Mouse (Mus musculus): ENCODE results near the gene Gm21750.
A peak's percentile ranks its signal among the peaks of the same experiment; 100 is the strongest.
"Not testable (repeated sequence)": the region's sequence is repeated elsewhere in the genome, so short reads cannot be mapped to it uniquely, and the experiment has no call there.

Gm21750 gene

DNA sequence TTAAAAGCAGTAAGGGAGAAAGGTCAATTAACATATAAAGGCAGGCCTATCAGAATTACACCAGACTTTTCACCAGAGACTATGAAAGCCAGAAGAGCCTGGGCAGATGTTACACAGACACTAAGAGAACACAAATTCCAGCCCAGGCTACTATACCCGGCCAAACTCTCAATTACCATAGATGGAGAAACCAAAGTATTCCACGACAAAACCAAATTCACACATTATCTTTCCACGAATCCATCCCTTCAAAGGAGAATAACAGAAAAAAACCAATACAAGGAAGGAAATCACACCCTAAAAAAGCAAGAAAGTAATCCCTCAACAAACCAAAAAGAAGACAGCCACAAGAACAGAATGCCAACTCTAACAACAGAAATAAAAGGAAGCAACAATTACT lies at the start of gene Gm21750:
Gm21750 (plus strand) TSS at position 301 of the 400 bp plus-strand sequence.
- not testable (repeated sequence) for DNase-seq (ENCODE audit: low spot score)

DNA sequence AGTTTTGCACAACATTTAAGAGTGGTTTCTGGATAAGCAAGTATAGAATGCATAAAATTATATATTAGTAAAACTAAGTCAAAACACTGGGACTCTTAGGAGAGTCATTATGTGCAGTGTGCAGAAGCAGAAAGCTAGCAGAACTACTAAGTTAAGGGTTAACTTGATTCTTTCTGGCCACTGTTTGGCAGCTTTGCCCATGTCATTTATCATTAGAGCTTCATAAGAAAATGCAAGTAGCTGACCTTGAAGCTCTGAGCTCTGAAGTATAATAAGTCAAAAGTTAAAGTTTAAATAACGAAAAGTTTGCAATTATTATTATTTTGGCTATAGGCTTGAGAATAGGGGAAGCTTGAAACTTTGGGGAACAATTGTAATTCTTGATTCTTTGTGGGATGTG lies 46.1 kb upstream of the Gm21750 start:
- DNase-seq (ENCODE audit: low spot score): not testable (repeated sequence)

DNA sequence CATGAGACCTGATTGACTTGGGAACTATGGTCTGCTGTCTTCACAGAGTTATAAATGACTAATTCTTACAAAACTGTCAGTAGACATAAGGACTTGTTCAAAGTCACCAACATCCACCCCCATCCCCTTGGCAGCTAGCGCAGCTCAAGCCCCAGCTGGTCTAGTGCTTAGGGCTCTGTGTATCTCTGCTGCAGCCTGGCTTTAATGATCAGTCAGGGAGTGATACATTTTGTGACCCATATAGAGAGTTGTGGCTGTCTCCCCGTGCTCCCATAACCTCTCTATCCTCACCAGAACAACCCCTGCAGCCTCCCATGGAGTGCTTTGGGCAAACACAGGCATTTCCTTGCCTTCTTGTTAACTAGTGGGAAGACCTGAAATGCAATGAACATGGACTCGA lies 40.1 kb upstream of the Gm21750 start:
- peak; percentile 12 for DNase-seq (ENCODE audit: low spot score)

DNA sequence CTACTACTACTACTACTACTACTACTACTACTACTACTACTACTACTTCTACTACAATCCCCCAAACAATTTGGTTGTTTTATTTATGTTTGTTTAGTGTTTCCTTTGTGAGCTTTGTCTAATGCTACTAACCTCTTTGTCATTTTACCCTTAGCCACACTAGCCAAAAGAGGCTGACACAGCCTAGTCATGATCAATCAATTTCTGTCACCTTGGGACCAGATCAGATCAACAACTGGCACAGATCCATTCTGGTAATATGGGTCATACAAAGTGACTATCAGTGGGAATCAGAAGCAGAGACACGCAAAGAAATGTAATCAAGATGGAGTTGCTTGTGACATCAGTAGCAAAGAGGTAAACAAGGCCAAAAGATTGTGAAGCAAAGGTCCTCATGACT lies 38.0 kb upstream of the Gm21750 start:
- DNase-seq (ENCODE audit: low spot score): no peak

DNA sequence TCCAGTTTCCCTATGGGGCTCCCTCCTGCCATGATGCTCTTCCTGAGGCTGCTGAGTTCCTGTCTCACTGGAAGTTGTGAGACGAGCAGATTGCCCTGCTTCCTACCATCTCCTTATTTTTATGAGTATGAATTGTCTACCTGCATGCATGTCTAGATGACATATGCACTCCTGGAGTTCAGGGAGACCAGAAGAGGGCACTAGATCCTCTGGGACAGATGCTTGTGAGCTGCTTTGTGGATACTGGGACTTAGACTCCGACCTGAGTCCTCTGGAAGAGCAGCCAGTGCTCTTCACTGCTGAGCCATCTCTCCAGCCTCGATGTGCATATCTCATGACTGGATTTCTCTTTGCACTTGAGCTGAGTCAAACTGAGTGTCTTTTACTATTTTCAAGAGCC lies 35.6 kb upstream of the Gm21750 start:
- no peak for DNase-seq (ENCODE audit: low spot score)

DNA sequence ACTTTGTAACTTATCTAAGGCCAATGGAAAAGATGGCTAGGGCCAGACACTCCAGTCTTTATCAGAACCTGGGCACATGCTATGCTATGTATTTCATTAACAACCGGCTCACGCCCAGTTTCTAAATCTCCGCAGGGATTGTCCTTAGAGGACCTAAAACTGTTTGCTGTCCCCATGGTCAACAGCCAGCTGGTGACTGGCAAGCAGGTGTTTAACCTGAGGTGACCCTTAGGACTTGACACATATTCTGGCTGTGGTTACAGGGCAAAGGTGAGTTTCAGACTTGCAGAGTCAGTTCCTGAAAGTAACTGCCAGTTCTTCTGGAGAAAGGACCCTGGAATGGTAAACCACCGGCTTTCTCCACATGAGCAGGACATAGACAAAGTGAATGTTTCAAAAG lies 29.5 kb upstream of the Gm21750 start:
- no peak for DNase-seq (ENCODE audit: low spot score)

DNA sequence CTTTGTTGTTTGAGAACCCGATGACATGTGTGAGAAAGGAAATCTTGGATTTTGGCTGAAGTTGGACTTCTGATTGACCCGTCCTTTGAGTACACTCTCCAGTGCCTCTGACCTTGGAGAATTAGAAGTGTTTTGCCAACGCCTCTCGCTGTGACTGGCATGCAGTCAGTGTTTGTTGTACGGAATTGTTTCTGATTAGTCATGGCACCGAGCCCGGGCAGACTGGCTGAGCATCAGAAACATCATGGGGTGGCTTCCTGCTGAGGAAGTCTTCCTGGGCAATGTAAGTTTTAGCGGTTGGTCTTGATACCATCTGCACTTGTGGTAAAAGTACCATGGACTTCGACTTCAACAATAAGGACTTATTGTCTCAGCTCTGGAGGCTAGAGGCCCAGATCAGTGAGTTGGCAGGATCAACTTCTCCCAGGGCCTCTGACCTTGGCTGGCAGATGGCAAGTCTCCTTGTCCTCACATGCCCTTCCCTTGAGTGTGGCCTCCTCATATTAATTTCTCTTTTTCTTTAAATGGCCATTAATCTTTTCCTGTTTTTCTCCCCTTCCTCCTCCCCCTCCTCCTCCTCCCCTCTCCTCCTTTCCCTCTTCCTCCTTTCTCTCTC lies 28.3 kb upstream of the Gm21750 start:
- no peak for DNase-seq (ENCODE audit: low spot score)

DNA sequence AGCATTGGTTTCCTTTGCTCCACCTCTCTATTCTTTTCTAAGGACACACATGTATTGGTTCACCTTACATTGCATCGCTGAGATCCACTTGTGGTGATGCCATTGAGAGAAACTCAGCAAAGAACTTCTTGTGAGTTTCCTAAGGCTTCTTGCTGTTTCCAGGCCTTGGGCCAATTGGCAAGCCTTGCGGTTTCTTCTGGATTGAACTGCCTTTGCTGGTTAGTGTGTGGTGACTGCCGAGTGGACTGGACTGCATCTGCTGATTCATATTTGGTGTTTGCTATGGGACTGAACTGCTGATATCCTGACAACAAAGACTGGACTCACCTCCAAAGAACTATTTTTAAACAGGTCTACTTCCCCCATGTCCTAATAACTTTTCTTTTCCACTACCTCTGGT lies 26.7 kb upstream of the Gm21750 start:
- DNase-seq (ENCODE audit: low spot score): no peak

DNA sequence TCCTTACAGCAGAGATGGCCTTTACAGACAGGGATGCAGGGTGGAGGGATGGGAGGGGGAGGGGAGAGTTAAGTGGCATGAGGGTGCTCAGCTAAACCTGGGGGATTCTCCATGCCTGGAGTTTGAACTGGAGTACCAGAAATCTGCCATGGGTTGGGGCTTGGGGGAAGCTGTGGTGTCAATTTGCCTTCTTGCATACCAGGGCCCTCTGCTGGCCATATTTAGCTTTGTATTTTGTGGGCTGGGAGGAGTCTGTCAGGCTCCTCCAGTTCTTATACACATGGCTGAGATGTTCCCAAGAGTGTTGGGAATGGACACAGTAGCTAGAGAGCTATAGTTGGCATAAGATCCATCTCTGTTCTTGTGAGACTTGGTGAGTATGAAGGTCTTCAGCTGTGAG lies 23.6 kb upstream of the Gm21750 start:
- no peak for DNase-seq (ENCODE audit: low spot score)

DNA sequence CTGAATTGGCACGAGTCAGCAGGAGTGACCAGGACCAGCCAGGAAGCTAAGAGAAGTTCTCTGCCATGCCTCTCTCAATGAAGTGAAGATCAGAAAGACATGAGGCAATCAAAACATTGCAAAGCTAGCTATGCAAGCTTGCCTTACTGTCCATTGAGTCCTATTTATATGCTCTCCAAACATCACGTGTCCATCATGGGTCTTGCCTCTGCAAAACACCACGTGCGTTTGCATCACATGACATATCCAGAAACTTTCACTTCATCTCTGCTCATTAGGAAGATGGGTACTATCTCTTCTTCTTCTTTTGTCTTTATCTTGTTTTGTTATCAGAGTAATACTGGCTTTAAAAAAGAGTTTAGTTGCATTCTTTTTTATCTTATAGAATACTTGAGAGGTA lies 10.8 kb upstream of the Gm21750 start:
- no peak for DNase-seq (ENCODE audit: low spot score)

DNA sequence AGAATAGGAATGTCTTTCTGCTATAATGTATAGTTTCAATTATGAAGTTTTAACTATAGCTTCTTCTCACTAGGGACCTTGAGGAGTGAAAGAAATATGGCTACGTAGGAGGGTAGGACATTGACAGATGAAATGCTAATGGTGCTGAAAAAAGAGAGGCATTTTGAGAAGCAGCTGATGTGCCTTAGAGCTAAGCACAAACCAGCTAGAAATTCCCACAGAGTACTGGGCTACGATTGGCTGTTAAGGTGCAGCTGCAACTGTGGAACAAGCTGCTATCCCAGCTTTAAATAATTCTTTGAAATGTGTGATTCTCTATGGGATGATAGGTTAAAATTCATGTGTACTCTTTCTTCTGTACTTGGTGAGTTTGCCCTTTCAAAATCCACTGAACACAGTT lies 9.1 kb downstream of the Gm21750 start:
- DNase-seq (ENCODE audit: low spot score): peak; percentile 18

DNA sequence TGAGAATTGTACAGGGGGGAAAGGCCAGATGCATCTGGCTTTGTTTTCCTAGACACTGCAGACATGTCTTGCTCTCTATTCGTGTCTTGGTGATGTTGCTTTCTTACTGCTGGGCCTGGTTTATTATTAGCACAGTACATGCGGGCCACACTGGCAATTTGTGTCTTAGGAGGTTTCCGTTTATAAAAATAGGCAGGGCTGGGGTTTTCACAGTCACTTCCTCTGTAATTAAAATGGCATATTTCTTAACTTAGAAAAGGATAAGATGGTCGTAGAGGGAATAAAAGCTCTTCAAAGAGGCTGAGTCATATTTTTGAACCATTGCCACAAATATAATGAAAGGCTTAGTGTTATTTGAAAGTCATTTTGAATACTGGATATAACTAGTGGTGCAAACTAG lies 26.7 kb downstream of the Gm21750 start:
- peak; percentile 26 for DNase-seq (ENCODE audit: low spot score)

DNA sequence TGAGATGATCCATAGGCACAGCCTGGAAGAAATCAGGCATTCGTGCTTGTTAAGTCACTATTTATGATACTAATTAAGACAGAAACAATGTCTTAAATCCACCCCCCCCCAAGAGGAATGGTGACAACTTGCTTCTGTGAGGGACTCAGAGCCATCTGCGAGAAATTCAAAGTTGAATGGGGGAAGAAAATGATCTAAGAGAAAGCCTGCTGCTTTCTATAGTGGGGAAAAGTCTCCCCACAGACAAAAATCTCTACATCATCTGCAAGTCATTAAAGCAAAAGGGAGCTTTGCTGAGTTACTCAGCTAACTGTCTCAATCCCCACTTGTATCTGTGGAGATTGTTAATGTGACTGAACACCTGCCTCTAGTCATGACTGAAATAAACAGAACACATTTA lies 27.4 kb downstream of the Gm21750 start:
- DNase-seq (ENCODE audit: low spot score): no peak

DNA sequence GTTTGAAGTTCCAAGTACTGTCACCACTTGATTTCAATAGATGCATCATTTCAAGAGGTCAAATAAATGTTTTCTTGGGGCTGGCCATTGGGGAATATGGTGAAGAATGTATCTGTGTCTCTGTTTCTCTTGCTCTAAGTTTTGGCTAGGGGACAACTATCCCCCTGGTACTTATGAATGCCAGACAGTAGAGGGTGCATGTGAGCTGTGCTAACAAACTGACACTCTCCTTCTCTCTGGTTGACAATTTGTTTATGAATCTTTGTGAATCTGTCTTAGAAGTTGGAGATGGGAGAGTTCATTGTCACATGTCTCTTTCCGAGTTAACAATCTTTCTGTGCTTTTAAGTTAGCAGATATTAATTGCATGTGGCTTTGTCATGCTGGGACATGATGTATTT lies 39.2 kb downstream of the Gm21750 start:
- no peak for DNase-seq (ENCODE audit: low spot score)

DNA sequence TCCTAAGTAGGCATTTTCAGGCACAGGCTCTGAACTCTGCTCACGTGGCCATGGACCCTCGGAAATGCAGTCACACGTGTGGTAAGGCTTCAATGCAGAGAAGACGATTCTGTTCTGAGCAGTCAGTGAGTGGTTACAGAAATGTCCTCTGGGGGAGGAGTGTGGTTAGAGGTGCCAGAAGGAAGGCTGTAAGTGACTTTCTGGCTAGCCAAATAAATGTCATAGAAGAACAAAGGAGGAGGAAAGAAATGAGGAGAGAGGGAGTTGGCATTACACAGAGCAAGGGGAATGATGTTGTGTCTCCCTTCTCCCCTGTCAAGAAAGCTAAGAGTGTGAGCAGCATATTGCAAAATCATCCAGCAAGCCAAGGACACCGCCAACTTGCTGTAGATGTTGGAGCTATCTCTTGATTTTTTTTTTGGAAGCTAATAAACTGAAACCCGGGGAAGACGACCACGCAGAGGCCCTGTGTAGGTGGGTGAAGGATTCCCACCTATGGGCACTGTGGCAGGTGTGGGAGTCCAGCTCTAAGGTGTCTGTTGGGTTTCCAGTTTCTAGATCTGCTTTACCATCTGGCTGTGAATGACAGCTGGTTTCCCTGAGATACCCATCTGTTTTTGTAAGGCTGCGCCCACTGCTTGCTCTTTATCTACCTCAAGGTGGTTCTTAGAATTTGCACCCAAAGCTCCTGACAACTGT lies 48.5 kb downstream of the Gm21750 start:
- peak; percentile 48 for DNase-seq (ENCODE audit: low spot score)
